Mouse (Mus musculus): ENCODE measurements around the gene Nxn. TPM values are rescaled to one million over a fixed set of nuclear protein-coding genes. Genes with fewer than 3 reads are reported as not detected.

Nxn gene
- polyA plus RNA-seq, 2 experiments, result 1.9 to 2.1 TPM

- no peak for TF ChIP-seq CTCF (IDR thresholded peaks at IDR 0.05; ENCODE audit: low read depth)
- no peak for TF ChIP-seq EP300 (IDR thresholded peaks at IDR 0.05; ENCODE audit: low read depth)
- WGBS (ENCODE audit: insufficient replicate concordance), result 72% methylated on average over 6 of the region's 6 CpGs
Observed at GRCm38 (mm10) chr11:76360255-76360654, 38.7 kb downstream of the Nxn start.

GRCm38 (mm10) chr11:76358628-76359320 is 40.2 kb downstream of the Nxn start:
- Histone ChIP-seq H3K4me3 (ENCODE audit: insufficient read depth in 1 of 2, low read depth in 2 of 2, low read length in 2 of 2) (no peak overlapping the region), H3K9ac (replicated peaks) (no peak overlapping the region), H3K27ac (no peak overlapping the region), H3K4me1 (replicated peaks; ENCODE audit: control insufficient read depth in 2 of 2, insufficient read depth in 2 of 2, low read length in 1 of 2) (0 out of 4 replicates have a peak, but pooled peaks cover 0 to 1% of the 10 kb centered on the region in 2 experiments), H3K27me3 (ENCODE audit: control insufficient read depth, insufficient read depth, low read length) (no peaks in the 10 kb centered on the region), H3K9me3 (ENCODE audit: control insufficient read depth, low read length) (no peaks in the 10 kb centered on the region), H3K36me3 (replicated peaks; ENCODE audit: control insufficient read depth, insufficient read depth, low read depth) (no peaks in the 10 kb centered on the region), H3K4me2 (ENCODE audit: low read depth) (no peak overlapping the region)
- 74% methylated on average over 14 of the region's 14 CpGs for WGBS (ENCODE audit: insufficient replicate concordance)
- no peak for DNase-seq (ENCODE audit: low read depth in 3 of 3, low spot score in 3 of 3)
- TF ChIP-seq EP300 (IDR thresholded peaks at IDR 0.05; ENCODE audit: low read depth) (no peak), CTCF (IDR thresholded peaks at IDR 0.05; ENCODE audit: low read depth) (no peak)
- no peak for ATAC-seq (ENCODE audit: insufficient read depth)

More at GRCm38 (mm10) chr11:76360255-76360654, 38.7 kb downstream of the Nxn start:
- H3K27ac ChIP-seq, result no peak overlapping the region
- H3K4me2 ChIP-seq (ENCODE audit: low read depth), result no peak overlapping the region
- H3K9ac ChIP-seq (replicated peaks), result no peak overlapping the region
- no peaks in the 10 kb centered on the region for H3K9me3 ChIP-seq (ENCODE audit: control insufficient read depth, low read length)
- ATAC-seq (ENCODE audit: insufficient read depth) (no peak), DNase-seq (ENCODE audit: low read depth in 3 of 3, low spot score in 3 of 3) (no peak)
- H3K36me3 ChIP-seq (replicated peaks; ENCODE audit: control insufficient read depth, insufficient read depth, low read depth), result no peaks in the 10 kb centered on the region
- H3K4me3 ChIP-seq (ENCODE audit: insufficient read depth in 1 of 2, low read depth in 2 of 2, low read length in 2 of 2), result no peak overlapping the region
- H3K27me3 ChIP-seq (ENCODE audit: control insufficient read depth, insufficient read depth, low read length), result no peaks in the 10 kb centered on the region
- H3K4me1 ChIP-seq (replicated peaks; ENCODE audit: control insufficient read depth in 2 of 2, insufficient read depth in 2 of 2, low read length in 1 of 2), result 0 out of 4 replicates have a peak, but pooled peaks cover 0 to 1% of the 10 kb centered on the region in 2 experiments

GRCm38 (mm10) chr11:76357464-76357863 is 41.5 kb downstream of the Nxn start:
- H3K4me3 ChIP-seq (ENCODE audit: insufficient read depth in 1 of 2, low read depth in 2 of 2, low read length in 2 of 2), result no peak overlapping the region
- no peaks in the 10 kb centered on the region for H3K27me3 ChIP-seq (ENCODE audit: control insufficient read depth, insufficient read depth, low read length)
- H3K27ac ChIP-seq, result no peak overlapping the region
- DNase-seq (ENCODE audit: low read depth in 3 of 3, low spot score in 3 of 3), result no peak
- TF ChIP-seq EP300 (IDR thresholded peaks at IDR 0.05; ENCODE audit: low read depth) (no peak), CTCF (IDR thresholded peaks at IDR 0.05; ENCODE audit: low read depth) (no peak)
- H3K36me3 ChIP-seq (replicated peaks; ENCODE audit: control insufficient read depth, insufficient read depth, low read depth), result no peaks in the 10 kb centered on the region
- H3K9ac ChIP-seq (replicated peaks), result no peak overlapping the region
- 72% methylated on average over 12 of the region's 12 CpGs for WGBS (ENCODE audit: insufficient replicate concordance)
- no peak for ATAC-seq (ENCODE audit: insufficient read depth)
- no peaks in the 10 kb centered on the region for H3K9me3 ChIP-seq (ENCODE audit: control insufficient read depth, low read length)
- no peak overlapping the region for H3K4me2 ChIP-seq (ENCODE audit: low read depth)
- H3K4me1 ChIP-seq (replicated peaks; ENCODE audit: control insufficient read depth in 2 of 2, insufficient read depth in 2 of 2, low read length in 1 of 2), result no peaks in the 10 kb centered on the region

GRCm38 (mm10) chr11:76356091-76356490 is 42.8 kb downstream of the Nxn start:
- WGBS (ENCODE audit: insufficient replicate concordance), result 71% methylated on average over 11 of the region's 11 CpGs
- ATAC-seq (ENCODE audit: insufficient read depth), result no peak

GRCm38 (mm10) chr11:76355425-76355824 is 43.5 kb downstream of the Nxn start:
- no peak for TF ChIP-seq CTCF (IDR thresholded peaks at IDR 0.05; ENCODE audit: low read depth)
- no peak for TF ChIP-seq EP300 (IDR thresholded peaks at IDR 0.05; ENCODE audit: low read depth)
- H3K4me1 ChIP-seq (replicated peaks; ENCODE audit: control insufficient read depth in 2 of 2, insufficient read depth in 2 of 2, low read length in 1 of 2), result no peaks in the 10 kb centered on the region

More at GRCm38 (mm10) chr11:76356091-76356490, 42.8 kb downstream of the Nxn start:
- Histone ChIP-seq H3K36me3 (replicated peaks; ENCODE audit: control insufficient read depth, insufficient read depth, low read depth) (no peaks in the 10 kb centered on the region), H3K27me3 (ENCODE audit: control insufficient read depth, insufficient read depth, low read length) (no peaks in the 10 kb centered on the region), H3K4me3 (ENCODE audit: insufficient read depth in 1 of 2, low read depth in 2 of 2, low read length in 2 of 2) (no peak overlapping the region), H3K4me2 (ENCODE audit: low read depth) (no peak overlapping the region), H3K9me3 (ENCODE audit: control insufficient read depth, low read length) (no peaks in the 10 kb centered on the region), H3K27ac (no peak overlapping the region), H3K4me1 (replicated peaks; ENCODE audit: control insufficient read depth in 2 of 2, insufficient read depth in 2 of 2, low read length in 1 of 2) (no peaks in the 10 kb centered on the region), H3K9ac (replicated peaks) (no peak overlapping the region)
- no peak for TF ChIP-seq CTCF (IDR thresholded peaks at IDR 0.05; ENCODE audit: low read depth)
- DNase-seq (ENCODE audit: low read depth in 3 of 3, low spot score in 3 of 3), result no peak

More at GRCm38 (mm10) chr11:76355425-76355824, 43.5 kb downstream of the Nxn start:
- DNase-seq (ENCODE audit: low read depth in 3 of 3, low spot score in 3 of 3), result no peak
- Histone ChIP-seq H3K9ac (replicated peaks) (no peak overlapping the region), H3K27ac (no peak overlapping the region), H3K36me3 (replicated peaks; ENCODE audit: control insufficient read depth, insufficient read depth, low read depth) (no peaks in the 10 kb centered on the region), H3K4me2 (ENCODE audit: low read depth) (no peak overlapping the region), H3K27me3 (ENCODE audit: control insufficient read depth, insufficient read depth, low read length) (no peaks in the 10 kb centered on the region), H3K9me3 (ENCODE audit: control insufficient read depth, low read length) (no peaks in the 10 kb centered on the region), H3K4me3 (ENCODE audit: insufficient read depth in 1 of 2, low read depth in 2 of 2, low read length in 2 of 2) (no peak overlapping the region)
- no peak for ATAC-seq (ENCODE audit: insufficient read depth)
- WGBS (ENCODE audit: insufficient replicate concordance), result 36% methylated on average over 6 of the region's 6 CpGs

All from liver, embryonic 14.5 days (tissue).